Comparison of ENCODE assay signal across 28 mouse cellular contexts in genomic region chr9:40246702-40247101, GRCm38 (mm10). TPM values are rescaled to one million over a fixed set of nuclear protein-coding genes. Genes with fewer than 3 reads are reported as not detected.
DNase-seq lines count a peak whose midpoint lies in the region; ATAC-seq and TF ChIP-seq lines count a peak whose summit lies in the region.
"Had no signal": no experiment of that assay in that cellular context is flagged by ENCODE, and none has a peak within 500 bp of the region (broad histone marks: within the 10 kb centered on the region; RNA-seq: fewer than 3 reads in every experiment).

No protein-coding gene starts in this region.

- no peak overlapping the region for H3K9ac ChIP-seq in hindbrain, embryonic 12.5 days
- no peak overlapping the region for H3K9ac ChIP-seq in hindbrain, postnatal 0 days (replicated peaks; ENCODE audit: low read length)
- no peak overlapping the region for H3K9ac ChIP-seq in midbrain, embryonic 11.5 days (ENCODE audit: low read length)
- H3K9ac ChIP-seq in limb, embryonic 15.5 days, result no peak overlapping the region
- H3K9ac ChIP-seq: embryonic facial prominence, embryonic 12.5 days; lung, embryonic 15.5 days; midbrain, embryonic 12.5 days; neural tube, embryonic 12.5 days; stomach, embryonic 15.5 days had no signal

- ATAC-seq in hindbrain, embryonic 12.5 days (ENCODE audit: low FRiP score), result no peak
- no peak for ATAC-seq in hindbrain, postnatal 0 days
- no peak for ATAC-seq in midbrain, embryonic 11.5 days (ENCODE audit: low FRiP score)
- ATAC-seq in Patski, result peak; percentile 92
- 0 out of 2 replicates have a peak, but pooled peaks have one; percentile 48 for ATAC-seq in limb, embryonic 15.5 days (ENCODE audit: insufficient number of reproducible peaks, low FRiP score, low TSS enrichment, low read depth)
- ATAC-seq: CD4-positive, CD25-positive, alpha-beta regulatory T cell, adult 4 months; forebrain, embryonic 16.5 days; intestine, postnatal 0 days had no signal

- H3K9me3 ChIP-seq in hindbrain, embryonic 12.5 days (replicated peaks), result peaks cover 5% of the 10 kb centered on the region; the same call in 1 of the 2 replicates
- no peaks in the 10 kb centered on the region for H3K9me3 ChIP-seq in hindbrain, postnatal 0 days (ENCODE audit: low read length)
- no peaks in the 10 kb centered on the region for H3K9me3 ChIP-seq in midbrain, embryonic 11.5 days (ENCODE audit: control insufficient read depth, low read length)
- peaks cover 5% of the 10 kb centered on the region; the same call in 1 of the 2 replicates for H3K9me3 ChIP-seq in midbrain, embryonic 10.5 days (replicated peaks)
- H3K9me3 ChIP-seq in limb, embryonic 15.5 days, result no peaks in the 10 kb centered on the region
- H3K9me3 ChIP-seq: embryonic facial prominence, embryonic 12.5 days; forebrain, embryonic 10.5 days; lung, embryonic 15.5 days; midbrain, embryonic 12.5 days; neural tube, embryonic 12.5 days; stomach, embryonic 15.5 days had no signal

- no peak for DNase-seq in hindbrain, postnatal 0 days (ENCODE audit: low spot score)
- peak; percentile 69 for DNase-seq in midbrain, embryonic 11.5 days (ENCODE audit: low spot score, missing footprints)
- DNase-seq in midbrain, embryonic 10.5 days (ENCODE audit: low spot score), result no peak
- DNase-seq in Patski (ENCODE audit: low read depth, low spot score), result peak; percentile 57
- DNase-seq in spleen, postnatal 10 days (ENCODE audit: low spot score in 2 of 2), result no peak
- DNase-seq: adrenal gland, adult 8-10 months; cerebellum, adult 11 months; cerebellum, adult 9-10 months; gastrocnemius, postnatal 10 days; heart, postnatal 14 days; kidney, adult 9 months; kidney, postnatal 10 days; layer of hippocampus, postnatal 36 days; thymus, postnatal 14 days had no signal

- CTCF ChIA-PET in Patski (lab: Charles Lee), result interaction anchor here (1.0 to 2.2 kb wide), 4 partner anchors 9 to 84 kb away, joined by 3 to 7 read pairs (median 4); no protein-coding TSS in a partner anchor

- no peak for TF ChIP-seq CTCF in hindbrain, postnatal 0 days (IDR thresholded peaks at IDR 0.05; ENCODE audit: low read depth)
- TF ChIP-seq CTCF in Patski (IDR thresholded peaks at IDR 0.05), result peak; percentile 5

- H3K27me3 ChIP-seq in hindbrain, embryonic 12.5 days, result no peaks in the 10 kb centered on the region
- H3K27me3 ChIP-seq in hindbrain, postnatal 0 days (ENCODE audit: insufficient read depth, low read length), result no peaks in the 10 kb centered on the region
- no peaks in the 10 kb centered on the region for H3K27me3 ChIP-seq in midbrain, embryonic 11.5 days (ENCODE audit: control insufficient read depth, insufficient read depth, low read length)
- H3K27me3 ChIP-seq in midbrain, embryonic 10.5 days (ENCODE audit: low read depth, poor library complexity, severe bottlenecking), result no peaks in the 10 kb centered on the region
- H3K27me3 ChIP-seq in Patski, result no peaks in the 10 kb centered on the region
- H3K27me3 ChIP-seq in limb, embryonic 15.5 days, result no peaks in the 10 kb centered on the region
- H3K27me3 ChIP-seq: embryonic facial prominence, embryonic 12.5 days; lung, embryonic 15.5 days; midbrain, embryonic 12.5 days; neural tube, embryonic 12.5 days; stomach, embryonic 15.5 days had no signal

- peak overlapping the region; percentile 52; the same call in 1 of the 2 replicates for H3K27ac ChIP-seq in hindbrain, embryonic 12.5 days
- no peak overlapping the region for H3K27ac ChIP-seq in hindbrain, postnatal 0 days
- no peak overlapping the region for H3K27ac ChIP-seq in midbrain, embryonic 11.5 days (ENCODE audit: low read depth, low read length)
- no peak overlapping the region for H3K27ac ChIP-seq in midbrain, embryonic 10.5 days (replicated peaks)
- no peak overlapping the region for H3K27ac ChIP-seq in limb, embryonic 15.5 days
- H3K27ac ChIP-seq: embryonic facial prominence, embryonic 12.5 days; forebrain, embryonic 10.5 days; lung, embryonic 15.5 days; midbrain, embryonic 12.5 days; neural tube, embryonic 12.5 days; stomach, embryonic 15.5 days had no signal

- H3K4me1 ChIP-seq in hindbrain, embryonic 12.5 days, result peaks cover 11% of the 10 kb centered on the region
- 0 out of 2 replicates have a peak, but pooled peaks cover 3% of the 10 kb centered on the region for H3K4me1 ChIP-seq in hindbrain, postnatal 0 days (ENCODE audit: insufficient read depth, low read length)
- H3K4me1 ChIP-seq in midbrain, embryonic 11.5 days (ENCODE audit: control insufficient read depth, insufficient read depth, low read length), result peaks cover 7% of the 10 kb centered on the region
- peaks cover 8% of the 10 kb centered on the region for H3K4me1 ChIP-seq in midbrain, embryonic 10.5 days
- peaks cover 2% of the 10 kb centered on the region for H3K4me1 ChIP-seq in limb, embryonic 15.5 days
- H3K4me1 ChIP-seq: embryonic facial prominence, embryonic 12.5 days; neural tube, embryonic 12.5 days; stomach, embryonic 15.5 days had no signal

- WGBS in hindbrain, embryonic 12.5 days, result 75% methylated on average over 6 of the region's 6 CpGs
- WGBS in hindbrain, postnatal 0 days, result 45% methylated on average over 6 of the region's 6 CpGs
- WGBS in midbrain, embryonic 11.5 days, result 80% methylated on average over 6 of the region's 6 CpGs
- WGBS in midbrain, embryonic 10.5 days, result 84% methylated on average over 6 of the region's 6 CpGs
- 74% methylated on average over 6 of the region's 6 CpGs for WGBS in limb, embryonic 15.5 days

- POLR2A ChIA-PET in Patski (lab: Charles Lee), result no interaction called here

- no peaks in the 10 kb centered on the region for H3K36me3 ChIP-seq in hindbrain, embryonic 12.5 days
- H3K36me3 ChIP-seq in hindbrain, postnatal 0 days (ENCODE audit: insufficient read depth, low read length), result no peaks in the 10 kb centered on the region
- H3K36me3 ChIP-seq in midbrain, embryonic 11.5 days (ENCODE audit: control insufficient read depth, insufficient read depth, low read length), result no peaks in the 10 kb centered on the region
- no peaks in the 10 kb centered on the region for H3K36me3 ChIP-seq in midbrain, embryonic 10.5 days
- H3K36me3 ChIP-seq in limb, embryonic 15.5 days, result no peaks in the 10 kb centered on the region
- H3K36me3 ChIP-seq: embryonic facial prominence, embryonic 12.5 days; forebrain, embryonic 10.5 days; lung, embryonic 15.5 days; midbrain, embryonic 12.5 days; neural tube, embryonic 12.5 days; stomach, embryonic 15.5 days had no signal

- no peak overlapping the region for H3K4me2 ChIP-seq in hindbrain, embryonic 12.5 days (replicated peaks)
- H3K4me2 ChIP-seq in hindbrain, postnatal 0 days (ENCODE audit: low read depth, low read length), result no peak overlapping the region
- no peak overlapping the region for H3K4me2 ChIP-seq in midbrain, embryonic 11.5 days
- no peak overlapping the region for H3K4me2 ChIP-seq in limb, embryonic 15.5 days
- H3K4me2 ChIP-seq: embryonic facial prominence, embryonic 12.5 days; liver, embryonic 11.5 days; lung, embryonic 15.5 days; midbrain, embryonic 12.5 days; neural tube, embryonic 12.5 days; stomach, embryonic 15.5 days had no signal

- H3K4me3 ChIP-seq in hindbrain, embryonic 12.5 days, result no peak overlapping the region
- H3K4me3 ChIP-seq in hindbrain, postnatal 0 days (ENCODE audit: low read length), result no peak overlapping the region
- no peak overlapping the region for H3K4me3 ChIP-seq in midbrain, embryonic 11.5 days (ENCODE audit: low read depth, low read length)
- no peak overlapping the region for H3K4me3 ChIP-seq in midbrain, embryonic 10.5 days
- no peak overlapping the region for H3K4me3 ChIP-seq in limb, embryonic 15.5 days
- H3K4me3 ChIP-seq: embryonic facial prominence, embryonic 12.5 days; forebrain, embryonic 10.5 days; lung, embryonic 15.5 days; midbrain, embryonic 12.5 days; myocyte; neural tube, embryonic 12.5 days; stomach, embryonic 15.5 days had no signal

- in situ Hi-C loops in Patski (cut with MboI; ENCODE audit: low pct_unique_long_range_greater_than_20kb), result loop anchor here (25.0 kb wide), 1 partner anchor 241 kb away; no protein-coding TSS in a partner anchor

RNA-seq across cellular contexts. Expression of gene Scn3b, which starts 22.3 kb away (rescaled TPM):
- 49.9 and 58.2 TPM in 2 replicates for polyA plus RNA-seq in hindbrain, embryonic 12.5 days (2016; fragmentation: Nextera tagmentation; extraction: Ambion mirVana)
- total RNA-seq in hindbrain, postnatal 0 days (2014; rRNA removed), result 154 and 159 TPM in 2 replicates
- polyA plus RNA-seq in hindbrain, postnatal 0 days (2015; fragmentation: Nextera tagmentation; extraction: Ambion mirVana), result 94.5 and 109 TPM in 2 replicates
- 18.6 and 21.2 TPM in 2 replicates for polyA plus RNA-seq in midbrain, embryonic 11.5 days (2014; fragmentation: Nextera tagmentation; extraction: Ambion mirVana)
- 5.4 and 11.7 TPM in 2 replicates for polyA plus RNA-seq in midbrain, embryonic 10.5 days (2016; fragmentation: Nextera tagmentation; extraction: Ambion mirVana)
- 0.01 TPM for polyA plus RNA-seq in Patski (2021)
- polyA plus RNA-seq in limb, embryonic 15.5 days (2015; fragmentation: Nextera tagmentation; extraction: Ambion mirVana), result 11.0 and 30.2 TPM in 2 replicates
- total RNA-seq: megakaryocyte progenitor cell, adult 5-6 weeks had no signal

RNA-seq across cellular contexts. Expression of gene Zfp202, which starts 54.6 kb away (rescaled TPM):
- polyA plus RNA-seq in hindbrain, embryonic 12.5 days (2016; fragmentation: Nextera tagmentation; extraction: Ambion mirVana), result 9.0 and 9.9 TPM in 2 replicates
- total RNA-seq in hindbrain, postnatal 0 days (2014; rRNA removed), result 8.1 TPM in 2 replicates
- polyA plus RNA-seq in hindbrain, postnatal 0 days (2015; fragmentation: Nextera tagmentation; extraction: Ambion mirVana), result 4.9 TPM in 2 replicates
- polyA plus RNA-seq in midbrain, embryonic 11.5 days (2014; fragmentation: Nextera tagmentation; extraction: Ambion mirVana), result 6.8 and 7.3 TPM in 2 replicates
- polyA plus RNA-seq in midbrain, embryonic 10.5 days (2016; fragmentation: Nextera tagmentation; extraction: Ambion mirVana), result 7.0 and 7.1 TPM in 2 replicates
- 4.9 TPM for polyA plus RNA-seq in Patski (2021)
- polyA plus RNA-seq in limb, embryonic 15.5 days (2015; fragmentation: Nextera tagmentation; extraction: Ambion mirVana), result 4.7 and 4.9 TPM in 2 replicates

Comparison
In these comparisons a context has a peak if more than half of its experiments do, and no peak if none do; other contexts are left out.
1. DNase-seq: peak in midbrain, embryonic 11.5 days (single experiment) and Patski (single experiment); none in hindbrain, postnatal 0 days (single experiment), midbrain, embryonic 10.5 days (single experiment) and spleen, postnatal 10 days (0 of 2).
2. ATAC-seq: peak in Patski (single experiment) and limb, embryonic 15.5 days (single experiment); none in hindbrain, embryonic 12.5 days (single experiment), hindbrain, postnatal 0 days (single experiment) and midbrain, embryonic 11.5 days (single experiment).